Mouse (Mus musculus): ENCODE results near the gene Dcpp2. TPM values are rescaled to one million over a fixed set of nuclear protein-coding genes. Genes with fewer than 3 reads are reported as not detected.
"Not testable (repeated sequence)": the region's sequence is repeated elsewhere in the genome, so short reads cannot be mapped to it uniquely, and the experiment has no call there.

Gene Dcpp2
- not detected in 2 replicates for polyA plus RNA-seq (2016; fragmentation: Nextera tagmentation; extraction: Ambion mirVana)

DNA sequence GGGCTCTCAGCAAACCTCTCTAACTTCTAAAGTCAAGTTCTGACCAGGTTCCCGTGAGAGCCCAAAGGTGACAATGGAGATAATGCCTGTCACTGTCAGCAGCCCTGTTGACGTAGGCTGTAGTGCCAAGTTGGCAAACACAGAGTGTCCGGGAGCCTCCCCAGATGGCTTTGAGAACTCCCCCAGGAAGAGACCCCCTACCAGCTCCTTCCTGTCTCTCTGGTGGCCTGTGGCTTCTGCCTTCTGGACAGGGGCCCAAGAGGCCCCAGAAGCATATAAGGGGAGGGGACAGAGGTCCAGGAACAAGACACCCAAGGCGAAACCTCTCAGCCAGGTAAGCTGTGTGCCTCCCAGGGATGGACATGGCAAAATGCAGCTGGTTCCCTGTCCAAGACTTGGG lies at the start of gene Dcpp2, which contains the start of gene Dcpp1:
Gene Dcpp2, plus strand, starts transcription at position 305 of the 400 bp plus-strand sequence.
Gene Dcpp1, plus strand, starts transcription at position 301 of the 400 bp plus-strand sequence.
- H3K9ac ChIP-seq; H3K36me3 ChIP-seq; H3K4me2 ChIP-seq (replicated peaks); H3K27ac ChIP-seq; H3K9me3 ChIP-seq (replicated peaks); ATAC-seq (ENCODE audit: low FRiP score); H3K4me3 ChIP-seq; H3K27me3 ChIP-seq; H3K4me1 ChIP-seq: not testable (repeated sequence)
- WGBS: 82% methylated on average over 4 of the region's 4 CpGs

DNA sequence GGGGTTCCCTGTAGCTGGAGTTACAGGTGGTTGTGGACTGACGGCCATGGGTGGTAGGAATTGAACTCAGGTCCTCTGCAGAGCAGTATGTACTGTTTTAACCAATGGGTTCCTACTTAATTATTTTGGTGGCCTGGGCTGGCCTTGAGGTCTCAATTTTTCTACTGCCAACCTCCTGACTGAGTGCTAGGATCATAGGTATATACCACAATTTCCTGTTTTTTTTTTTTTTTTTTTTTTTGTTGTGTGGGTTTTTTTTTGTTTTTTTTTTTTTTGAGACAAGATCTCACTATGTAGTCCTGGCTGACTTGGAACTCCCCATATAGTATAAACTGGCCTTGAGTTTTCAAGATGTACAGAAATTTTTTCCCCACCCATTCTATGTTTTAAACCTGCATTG lies 49.5 kb upstream of the Dcpp2 start:
- Histone ChIP-seq H3K4me2 (replicated peaks) (no peak overlapping the region), H3K27me3 (peaks cover 47% of the 10 kb centered on the region), H3K4me3 (no peak overlapping the region), H3K4me1 (peaks cover 19% of the 10 kb centered on the region), H3K27ac (no peak overlapping the region), H3K9me3 (replicated peaks) (no peaks in the 10 kb centered on the region), H3K9ac (no peak overlapping the region), H3K36me3 (peaks cover 12% of the 10 kb centered on the region)
- ATAC-seq (ENCODE audit: low FRiP score): no peak
- 94% methylated on average over 1 of the region's 1 CpGs for WGBS

DNA sequence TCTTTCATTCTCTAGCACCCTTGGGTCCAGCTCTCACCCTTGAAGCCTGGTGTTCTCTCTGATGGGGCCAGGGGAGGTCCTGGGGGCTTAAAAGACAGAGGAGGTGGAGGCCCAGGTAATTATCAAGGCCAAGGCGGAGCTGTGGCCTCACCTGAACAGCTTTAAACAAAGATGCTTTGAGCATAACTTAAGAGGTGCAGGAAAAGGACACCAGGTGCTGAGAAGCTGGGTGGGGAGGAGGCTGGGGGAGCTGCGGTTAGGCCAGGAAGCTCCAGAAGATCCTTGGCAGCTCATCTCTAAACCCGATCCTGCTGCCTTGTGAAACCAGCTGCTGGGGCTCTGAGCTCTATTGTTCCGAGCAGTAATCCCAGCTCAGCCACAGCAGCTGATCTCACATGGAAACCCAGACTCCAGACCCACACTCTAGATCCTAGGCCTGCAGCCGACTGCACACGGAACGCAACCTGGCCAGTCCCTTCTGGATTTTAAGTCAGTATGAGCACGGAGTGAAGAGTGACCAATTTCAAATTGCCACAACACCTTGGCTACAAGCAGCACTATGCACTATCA lies 44.6 kb upstream of the Dcpp2 start, which contains the start of gene Prss33:
Gene Prss33, minus strand, starts transcription at position 51 of the 570 bp plus-strand sequence.
- H3K4me1 ChIP-seq: no peaks in the 10 kb centered on the region
- no peaks in the 10 kb centered on the region for H3K9me3 ChIP-seq (replicated peaks)
- H3K4me2 ChIP-seq (replicated peaks): no peak within 1 kb of the TSS
- H3K27me3 ChIP-seq: peaks cover 51% of the 10 kb centered on the region
- no peak for ATAC-seq (ENCODE audit: low FRiP score)
- no peak within 1 kb of the TSS for H3K9ac ChIP-seq
- 77% methylated on average over 8 of the region's 8 CpGs for WGBS
- H3K36me3 ChIP-seq: no peaks in the 10 kb centered on the region
- H3K4me3 ChIP-seq: no peak within 1 kb of the TSS
- H3K27ac ChIP-seq: no peak within 1 kb of the TSS

DNA sequence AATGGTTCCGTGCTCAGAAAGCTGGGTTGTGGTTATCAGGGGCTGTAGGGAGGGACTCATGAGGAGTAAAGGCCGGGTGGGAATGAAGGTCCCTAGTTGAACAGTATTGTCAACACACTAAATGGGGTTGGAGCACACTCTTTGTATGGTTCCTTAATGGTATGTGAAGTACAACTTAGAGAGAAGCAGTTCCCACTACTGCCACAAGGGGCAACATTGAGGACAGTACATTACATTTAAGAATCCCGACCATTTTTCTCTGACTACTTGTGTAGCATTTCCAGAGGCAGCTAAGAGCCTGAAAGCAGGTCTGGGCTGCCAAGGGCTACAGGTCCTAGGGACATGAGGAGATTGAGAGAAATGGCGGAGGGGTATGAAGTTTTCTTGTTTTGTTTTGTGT lies 39.5 kb upstream of the Dcpp2 start:
- Histone ChIP-seq H3K4me1 (peaks cover 5% of the 10 kb centered on the region; the same call in 1 of the 2 replicates), H3K4me2 (replicated peaks) (no peak overlapping the region), H3K36me3 (no peaks in the 10 kb centered on the region), H3K27me3 (peaks cover 16% of the 10 kb centered on the region), H3K27ac (no peak overlapping the region), H3K4me3 (no peak overlapping the region), H3K9ac (no peak overlapping the region), H3K9me3 (replicated peaks) (no peaks in the 10 kb centered on the region)
- WGBS: 27% methylated on average over 4 of the region's 4 CpGs
- no peak for ATAC-seq (ENCODE audit: low FRiP score)

DNA sequence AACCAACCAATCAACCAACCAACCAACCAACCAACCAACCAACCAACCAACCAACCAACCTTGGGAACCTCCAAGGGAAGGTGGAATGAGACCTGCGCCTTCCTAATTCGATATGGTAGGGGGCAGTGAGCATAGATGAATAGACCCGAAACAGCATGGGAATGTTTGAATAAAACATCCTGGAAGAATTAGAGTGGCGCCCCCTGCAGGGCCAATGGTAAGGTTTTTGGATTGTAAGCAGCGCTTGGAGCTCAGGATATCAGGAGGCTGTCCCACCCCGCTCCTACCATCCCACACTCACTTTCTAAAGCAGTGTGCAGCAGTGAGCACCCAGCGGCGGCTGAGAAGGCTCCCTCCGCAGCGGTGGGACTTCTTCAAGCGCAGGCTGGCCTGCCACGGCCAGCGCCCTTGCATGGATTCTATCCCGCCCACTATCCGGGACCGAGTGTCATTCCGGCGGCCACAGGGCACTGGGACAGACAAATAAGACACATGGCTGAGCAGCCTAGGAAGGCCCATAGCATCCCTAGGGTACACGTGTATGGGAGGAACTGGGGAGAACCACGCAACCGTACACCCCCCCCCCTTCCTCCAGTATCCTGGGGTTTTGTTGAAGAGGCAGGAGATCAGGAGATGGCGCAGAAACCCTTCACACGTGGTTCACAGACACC lies 37.4 kb upstream of the Dcpp2 start:
- Histone ChIP-seq H3K27me3 (0 out of 2 replicates have a peak, but pooled peaks cover 5% of the 10 kb centered on the region), H3K9ac (no peak overlapping the region), H3K9me3 (replicated peaks) (no peaks in the 10 kb centered on the region), H3K27ac (no peak overlapping the region), H3K36me3 (no peaks in the 10 kb centered on the region), H3K4me1 (peaks cover 5% of the 10 kb centered on the region; the same call in 1 of the 2 replicates), H3K4me3 (no peak overlapping the region), H3K4me2 (replicated peaks) (peak overlapping the region; percentile 38)
- peak; percentile 6; the same call in 1 of the 2 replicates for ATAC-seq (ENCODE audit: low FRiP score)
- WGBS: 39% methylated on average over 23 of the region's 23 CpGs

DNA sequence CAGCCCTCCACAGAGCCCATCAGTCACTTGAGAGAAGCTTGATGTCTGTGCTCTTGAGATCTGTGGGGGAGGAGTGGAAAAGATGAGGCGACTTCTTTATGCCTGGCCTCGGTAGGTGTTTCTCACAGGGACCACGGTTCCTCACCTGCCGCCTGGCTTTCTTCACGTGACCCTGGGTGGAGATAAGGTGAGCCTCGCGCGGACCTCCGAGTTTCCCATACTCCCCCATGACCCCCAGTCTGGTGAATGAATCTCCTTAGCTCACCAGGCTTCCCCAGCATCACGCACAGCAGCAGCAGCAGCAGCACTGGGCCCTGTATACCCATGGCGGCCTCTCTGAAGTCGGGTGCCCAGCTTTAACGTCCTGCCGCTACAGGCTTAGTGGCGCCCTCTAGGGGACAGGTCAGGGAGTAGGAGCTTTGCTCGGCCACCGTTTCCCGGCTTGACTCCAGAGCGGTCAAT lies 36.8 kb upstream of the Dcpp2 start, which contains the start of the genes Prss32 and Prss41:
Gene Prss32, plus strand, starts transcription at position 44 of the 462 bp plus-strand sequence.
Gene Prss41, minus strand, starts transcription at position 361 of the 462 bp plus-strand sequence.
- Histone ChIP-seq H3K9me3 (replicated peaks) (no peaks in the 10 kb centered on the region), H3K4me2 (replicated peaks) (peak within 1 kb of the TSS; percentile 38), H3K27ac (no peak within 1 kb of the TSS), H3K9ac (no peak within 1 kb of the TSS), H3K4me1 (peaks cover 5% of the 10 kb centered on the region; the same call in 1 of the 2 replicates), H3K27me3 (0 out of 2 replicates have a peak, but pooled peaks cover 5% of the 10 kb centered on the region), H3K4me3 (no peak within 1 kb of the TSS; the same call in 1 of the 2 replicates), H3K36me3 (no peaks in the 10 kb centered on the region)
- ATAC-seq (ENCODE audit: low FRiP score): peak; percentile 43
- WGBS: 18% methylated on average over 19 of the region's 19 CpGs

DNA sequence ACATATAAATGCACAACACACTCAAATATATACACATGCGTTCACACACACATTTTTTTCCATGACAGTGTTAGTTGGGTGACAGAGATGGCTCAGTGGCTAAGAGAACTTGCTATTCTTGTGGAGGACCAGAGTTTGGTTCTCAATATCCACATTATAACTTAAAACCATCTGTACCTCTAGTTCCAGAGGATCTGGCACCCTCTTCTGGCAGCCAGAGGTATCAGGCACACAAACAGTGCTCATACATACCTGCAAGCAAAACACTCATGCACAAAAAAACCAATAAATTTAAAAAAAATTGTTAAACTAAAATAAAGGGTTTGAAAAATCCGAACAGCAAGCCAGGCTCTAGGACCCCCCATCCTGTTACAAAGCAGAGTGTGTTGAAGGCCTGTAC lies 30.7 kb upstream of the Dcpp2 start:
- H3K9me3 ChIP-seq (replicated peaks): no peaks in the 10 kb centered on the region
- no peak for ATAC-seq (ENCODE audit: low FRiP score)
- H3K9ac ChIP-seq: no peak overlapping the region
- no peak overlapping the region for H3K4me2 ChIP-seq (replicated peaks)
- no peaks in the 10 kb centered on the region for H3K36me3 ChIP-seq
- H3K27ac ChIP-seq: no peak overlapping the region
- H3K27me3 ChIP-seq: no peaks in the 10 kb centered on the region
- WGBS: 62% methylated on average over 2 of the region's 2 CpGs
- H3K4me1 ChIP-seq: no peaks in the 10 kb centered on the region
- H3K4me3 ChIP-seq: no peak overlapping the region

DNA sequence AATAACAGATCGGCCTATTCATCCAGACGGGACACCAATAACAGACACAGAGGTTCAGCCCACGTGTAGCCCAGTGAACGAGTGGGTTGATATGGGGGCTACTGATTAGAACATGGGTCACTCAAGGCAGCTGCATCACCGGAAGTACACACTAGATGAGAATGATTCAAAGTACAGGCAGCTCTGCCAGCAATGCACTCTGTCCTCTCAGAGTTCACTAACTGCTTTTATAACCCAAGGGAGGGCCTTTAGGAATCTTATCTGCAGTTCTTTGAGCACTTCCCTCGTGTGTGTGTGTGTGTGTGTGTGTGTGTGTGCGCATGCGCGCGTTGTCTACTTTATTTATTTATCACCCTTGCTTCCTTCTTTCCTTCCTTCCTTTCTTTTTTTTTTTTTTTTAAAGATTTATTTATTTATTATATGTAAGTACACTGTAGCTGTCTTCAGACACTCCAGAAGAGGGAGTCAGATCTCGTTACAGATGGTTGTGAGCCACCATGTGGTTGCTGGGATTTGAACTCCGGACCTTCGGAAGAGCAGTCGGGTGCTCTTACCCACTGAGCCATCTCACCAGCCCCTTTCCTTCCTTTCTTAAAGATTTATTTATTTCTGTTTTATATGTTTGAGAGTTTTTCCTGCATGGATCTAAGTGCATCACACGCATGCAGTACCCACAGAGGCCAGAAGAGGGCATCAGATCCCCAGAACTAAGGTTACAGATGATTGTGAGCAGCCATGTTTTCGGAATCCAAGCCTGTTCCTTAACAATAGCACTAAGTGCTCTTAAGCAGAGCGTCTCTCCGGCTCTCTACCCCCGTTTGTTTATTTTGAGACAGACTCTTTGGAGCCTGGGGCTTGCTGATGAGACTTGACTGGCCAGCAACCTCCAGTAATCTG lies 29.6 kb upstream of the Dcpp2 start:
- H3K4me1 ChIP-seq: no peaks in the 10 kb centered on the region
- H3K9me3 ChIP-seq (replicated peaks): no peaks in the 10 kb centered on the region
- no peak overlapping the region for H3K4me3 ChIP-seq
- no peak overlapping the region for H3K27ac ChIP-seq
- ATAC-seq (ENCODE audit: low FRiP score): peak; percentile 43; the same call in 1 of the 2 replicates
- H3K36me3 ChIP-seq: no peaks in the 10 kb centered on the region
- H3K27me3 ChIP-seq: no peaks in the 10 kb centered on the region
- H3K4me2 ChIP-seq (replicated peaks): no peak overlapping the region
- no peak overlapping the region for H3K9ac ChIP-seq
- WGBS: 62% methylated on average over 19 of the region's 19 CpGs

DNA sequence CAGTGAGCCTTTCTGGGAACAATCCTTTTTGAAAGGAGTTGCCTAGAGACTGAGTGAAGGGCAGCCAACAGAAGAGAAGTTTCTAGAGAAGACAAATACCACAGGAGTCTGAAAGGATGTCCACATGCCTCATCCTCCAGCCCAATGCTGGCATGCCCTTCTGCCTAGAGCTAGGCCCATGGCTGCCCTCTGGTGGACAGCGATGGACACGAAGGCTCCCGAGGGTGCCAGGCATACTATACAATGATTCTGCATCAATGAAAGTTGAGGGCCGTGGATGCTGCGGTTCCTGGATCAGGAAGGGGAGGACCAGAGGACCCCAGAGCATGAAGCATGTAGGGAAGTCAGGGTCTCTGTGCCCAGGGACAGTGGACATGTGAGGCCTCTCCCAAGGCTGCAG lies 27.4 kb upstream of the Dcpp2 start:
- no peaks in the 10 kb centered on the region for H3K4me1 ChIP-seq

DNA sequence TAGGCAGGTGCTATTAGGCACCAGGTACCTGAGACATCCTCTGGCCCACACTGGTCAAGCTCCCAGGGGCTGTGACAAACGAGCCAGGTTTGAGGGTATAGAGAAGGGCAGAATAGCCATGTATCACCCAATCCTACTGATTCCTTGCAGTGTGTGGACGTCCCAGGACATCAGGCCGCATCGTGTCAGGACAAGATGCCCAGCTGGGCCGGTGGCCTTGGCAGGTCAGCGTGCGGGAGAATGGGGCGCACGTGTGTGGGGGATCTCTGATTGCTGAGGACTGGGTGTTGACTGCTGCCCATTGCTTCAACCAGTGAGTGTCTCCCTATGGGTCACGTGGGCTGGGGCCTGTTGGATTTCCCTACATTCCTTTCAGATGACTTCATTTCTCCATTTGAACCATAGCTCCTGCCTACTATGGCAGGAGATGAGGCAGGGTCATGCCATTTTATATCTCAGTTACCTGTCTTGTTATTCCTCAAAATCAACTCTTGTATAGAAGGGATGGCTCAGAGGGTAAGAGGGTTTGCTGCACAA lies 26.4 kb upstream of the Dcpp2 start:
- H3K4me2 ChIP-seq (replicated peaks): no peak overlapping the region
- no peak for ATAC-seq (ENCODE audit: low FRiP score)
- whole genome bisulfite sequencing: 90% methylated on average over 10 of the region's 10 CpGs
- H3K27ac ChIP-seq: no peak overlapping the region
- H3K4me1 ChIP-seq: no peaks in the 10 kb centered on the region
- no peaks in the 10 kb centered on the region for H3K27me3 ChIP-seq
- no peaks in the 10 kb centered on the region for H3K9me3 ChIP-seq (replicated peaks)
- no peak overlapping the region for H3K4me3 ChIP-seq
- no peak overlapping the region for H3K9ac ChIP-seq
- no peaks in the 10 kb centered on the region for H3K36me3 ChIP-seq

More for the DNA sequence above, 27.4 kb upstream of the Dcpp2 start:
- H3K9me3 ChIP-seq (replicated peaks): no peaks in the 10 kb centered on the region
- no peak overlapping the region for H3K4me2 ChIP-seq (replicated peaks)
- H3K27me3 ChIP-seq: no peaks in the 10 kb centered on the region
- no peak overlapping the region for H3K4me3 ChIP-seq
- no peak for ATAC-seq (ENCODE audit: low FRiP score)
- no peak overlapping the region for H3K27ac ChIP-seq
- H3K36me3 ChIP-seq: no peaks in the 10 kb centered on the region
- WGBS: 36% methylated on average over 5 of the region's 5 CpGs
- no peak overlapping the region for H3K9ac ChIP-seq

DNA sequence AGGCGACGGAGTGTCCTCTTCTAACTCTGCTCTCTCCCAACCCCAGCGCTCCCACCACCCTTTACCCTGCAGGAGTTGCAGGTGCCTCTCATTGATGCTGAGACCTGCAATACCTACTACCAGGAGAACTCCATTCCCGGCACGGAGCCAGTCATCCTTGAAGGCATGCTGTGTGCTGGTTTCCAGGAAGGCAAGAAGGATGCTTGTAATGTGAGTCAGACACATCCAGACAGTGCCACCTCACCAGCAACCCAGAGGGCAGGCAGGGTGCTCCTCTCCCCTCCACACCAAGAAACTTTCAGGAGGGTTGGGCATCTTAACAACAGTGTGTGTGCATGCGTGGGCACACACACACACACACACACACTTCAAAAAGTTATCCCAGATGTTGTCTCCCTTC lies 23.5 kb upstream of the Dcpp2 start:
- Histone ChIP-seq H3K36me3 (no peaks in the 10 kb centered on the region), H3K4me1 (no peaks in the 10 kb centered on the region)
- WGBS: 84% methylated on average over 6 of the region's 6 CpGs

More for the DNA sequence above, 23.5 kb upstream of the Dcpp2 start:
- Histone ChIP-seq H3K4me2 (replicated peaks) (no peak overlapping the region), H3K9ac (no peak overlapping the region), H3K9me3 (replicated peaks) (no peaks in the 10 kb centered on the region), H3K27ac (no peak overlapping the region), H3K4me3 (no peak overlapping the region), H3K27me3 (no peaks in the 10 kb centered on the region)
- no peak for ATAC-seq (ENCODE audit: low FRiP score)
